In genomic region chr12:78227021-78227932, GRCm38 (mm10) we compare ENCODE assay signal across 8 mouse cellular contexts. TPM values are rescaled to one million over a fixed set of nuclear protein-coding genes. Genes with fewer than 3 reads are reported as not detected.
A peak's percentile ranks its signal among the peaks of the same experiment; 100 is the strongest.
DNase-seq lines count a peak whose midpoint lies in the region; ATAC-seq lines count a peak whose summit lies in the region.

No protein-coding gene starts in this region.

- H3K36me3 ChIP-seq in limb, embryonic 13.5 days: no peaks in the 10 kb centered on the region
- no peaks in the 10 kb centered on the region for H3K36me3 ChIP-seq in midbrain, embryonic 15.5 days (replicated peaks)

- WGBS in limb, embryonic 13.5 days: under 1% methylated on average over 48 of the region's 57 CpGs
- under 1% methylated on average over 51 of the region's 57 CpGs for WGBS in midbrain, embryonic 15.5 days

- peak overlapping the region; percentile 98 for H3K27ac ChIP-seq in limb, embryonic 13.5 days
- H3K27ac ChIP-seq in midbrain, embryonic 15.5 days: peak overlapping the region; percentile 99

- peak overlapping the region; percentile 80 for H3K4me2 ChIP-seq in limb, embryonic 13.5 days (replicated peaks)
- peak overlapping the region; percentile 71 for H3K4me2 ChIP-seq in midbrain, embryonic 15.5 days

- peaks cover 6% of the 10 kb centered on the region; the same call in 1 of the 2 replicates for H3K4me1 ChIP-seq in limb, embryonic 13.5 days
- peaks cover 10% of the 10 kb centered on the region; the same call in 1 of the 2 replicates for H3K4me1 ChIP-seq in midbrain, embryonic 15.5 days

- H3K4me3 ChIP-seq in limb, embryonic 13.5 days: peak overlapping the region; percentile 92
- peak overlapping the region; percentile 89 for H3K4me3 ChIP-seq in midbrain, embryonic 15.5 days

- peak overlapping the region; percentile 83 for H3K9ac ChIP-seq in limb, embryonic 13.5 days
- peak overlapping the region; percentile 88 for H3K9ac ChIP-seq in midbrain, embryonic 15.5 days

- no peaks in the 10 kb centered on the region for H3K27me3 ChIP-seq in limb, embryonic 13.5 days
- no peaks in the 10 kb centered on the region for H3K27me3 ChIP-seq in midbrain, embryonic 15.5 days (replicated peaks)

- H3K9me3 ChIP-seq in limb, embryonic 13.5 days: no peaks in the 10 kb centered on the region
- no peaks in the 10 kb centered on the region for H3K9me3 ChIP-seq in midbrain, embryonic 15.5 days

- ATAC-seq in limb, embryonic 13.5 days (ENCODE audit: low FRiP score, low read depth): no peak
- ATAC-seq in midbrain, embryonic 15.5 days (replicated peaks): peak; percentile 48
- no peak for ATAC-seq in activated CD4-positive, CD25-positive, alpha-beta regulatory T cell, adult 4 months

- peak; percentile 63 to 85 for DNase-seq in adrenal gland, adult (ENCODE audit: inconsistent age in 2 of 2, low spot score in 1 of 2)
- DNase-seq in embryo, embryonic 10.5 days (ENCODE audit: low spot score): peak; percentile 59
- peak; percentile 96 for DNase-seq in heart, adult 11 months
- peak; percentile 70 for DNase-seq in kidney, adult 18-20 months
- peak; percentile 39 to 42 for DNase-seq in spleen, postnatal 10 days (ENCODE audit: low spot score in 2 of 2)

RNA-seq across cellular contexts. Expression of gene Gphn, which starts 1.1 kb away (rescaled TPM):
- polyA plus RNA-seq in limb, embryonic 13.5 days (2015; fragmentation: Nextera tagmentation; extraction: Ambion mirVana): 14.7 and 15.8 TPM in 2 replicates
- polyA plus RNA-seq in midbrain, embryonic 15.5 days (2015; fragmentation: Nextera tagmentation; extraction: Ambion mirVana): 51.4 and 55.7 TPM in 2 replicates
- polyA plus RNA-seq in activated CD4-positive, CD25-positive, alpha-beta regulatory T cell, adult 4 months (2017; shearing (Covaris generic)): 10 to 100 TPM; 10.7 to 10.9 TPM

RNA-seq across cellular contexts. Expression of gene Gm6657, which starts 33.2 kb away (rescaled TPM):
- not detected in 2 replicates for polyA plus RNA-seq in limb, embryonic 13.5 days (2015; fragmentation: Nextera tagmentation; extraction: Ambion mirVana)
- polyA plus RNA-seq in midbrain, embryonic 15.5 days (2015; fragmentation: Nextera tagmentation; extraction: Ambion mirVana): not detected in 2 replicates
- not detected for polyA plus RNA-seq in activated CD4-positive, CD25-positive, alpha-beta regulatory T cell, adult 4 months (2017; shearing (Covaris generic))

Comparison
In these comparisons a context has a peak if more than half of its experiments do, and no peak if none do; other contexts are left out.
1. DNase-seq: peak in every context shown above with its lines; median percentile 96 in heart, adult 11 months; 74 in adrenal gland, adult; 70 in kidney, adult 18-20 months; 59 in embryo, embryonic 10.5 days; 40 in spleen, postnatal 10 days.